Mouse (Mus musculus) embryo, embryonic 11 days (tissue): ENCODE data around the gene Trak1.
A peak's percentile ranks its signal among the peaks of the same experiment; 100 is the strongest.

Source experiments
- DNase-seq: peaks from one replicate; pipeline ENCODE4 v3.0.0-alpha.2; 2015

Trak1 gene

GRCm38 (mm10) chr9:121298065-121298398 lies 730 bp downstream of the Trak1 start:
- DNase-seq: no peak

DNA sequence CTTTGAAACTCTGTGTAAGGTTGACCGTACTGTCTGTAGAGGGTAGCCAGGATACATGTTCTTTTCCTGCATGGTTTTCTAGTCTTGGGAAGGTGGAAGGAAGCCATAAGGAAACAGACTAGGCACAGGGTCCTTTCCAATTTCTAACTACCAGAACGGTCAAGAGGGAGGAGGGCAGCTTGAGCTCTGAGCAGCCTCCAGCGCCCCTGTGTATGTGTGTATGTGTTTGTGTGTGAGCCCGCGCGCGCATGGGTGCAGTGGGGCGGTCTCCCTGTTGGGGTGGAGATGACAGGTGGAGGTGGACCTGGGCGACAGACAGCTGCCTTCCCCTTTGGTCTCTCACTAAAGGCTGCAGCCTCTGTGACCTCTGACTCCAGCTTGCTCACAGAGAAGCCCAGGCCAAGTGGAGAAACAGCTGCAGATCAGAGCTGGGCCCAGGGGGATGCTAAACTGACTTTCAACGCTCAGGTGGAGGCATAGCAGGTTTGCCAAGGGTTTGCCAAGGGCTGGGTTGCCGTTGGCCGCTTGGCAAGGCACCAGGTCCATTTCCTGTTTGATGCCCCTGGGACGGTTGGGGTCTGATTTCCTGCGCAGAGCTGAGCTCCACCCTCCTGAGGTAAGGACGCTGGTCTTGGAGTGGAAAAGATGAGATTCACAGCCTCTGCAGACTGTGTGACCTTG lies 1.2 kb downstream of the Trak1 start:
- no peak for DNase-seq

DNA sequence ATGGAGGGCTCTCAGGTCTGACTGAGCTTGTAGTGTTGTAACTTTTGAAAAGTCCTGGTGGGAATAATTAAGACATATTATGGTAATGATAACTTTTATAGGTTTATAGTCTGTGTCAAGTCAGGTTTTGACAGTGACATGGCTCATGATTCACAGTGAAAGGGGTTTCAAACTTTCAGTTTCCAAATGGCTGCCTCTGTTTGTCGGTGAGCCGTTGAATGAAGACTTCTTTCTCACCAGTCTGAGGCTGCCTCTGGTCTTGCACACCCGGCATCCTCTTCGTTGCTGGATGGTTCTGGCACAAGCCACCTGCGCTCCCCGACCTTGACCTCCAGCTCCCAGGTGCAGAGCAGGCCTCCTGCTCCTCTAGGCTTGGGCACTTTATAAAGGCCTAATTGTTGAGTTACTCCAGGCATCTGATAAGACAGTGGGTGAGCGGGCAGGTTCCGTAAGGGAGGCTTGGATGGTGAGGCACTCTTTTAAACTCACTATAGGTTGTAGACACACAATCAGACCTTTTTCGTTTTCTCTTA lies 2.0 kb downstream of the Trak1 start:
- no peak for DNase-seq

- peak; percentile 67 for DNase-seq
Observed at GRCm38 (mm10) chr9:121299976-121300570, 2.8 kb downstream of the Trak1 start.

DNA sequence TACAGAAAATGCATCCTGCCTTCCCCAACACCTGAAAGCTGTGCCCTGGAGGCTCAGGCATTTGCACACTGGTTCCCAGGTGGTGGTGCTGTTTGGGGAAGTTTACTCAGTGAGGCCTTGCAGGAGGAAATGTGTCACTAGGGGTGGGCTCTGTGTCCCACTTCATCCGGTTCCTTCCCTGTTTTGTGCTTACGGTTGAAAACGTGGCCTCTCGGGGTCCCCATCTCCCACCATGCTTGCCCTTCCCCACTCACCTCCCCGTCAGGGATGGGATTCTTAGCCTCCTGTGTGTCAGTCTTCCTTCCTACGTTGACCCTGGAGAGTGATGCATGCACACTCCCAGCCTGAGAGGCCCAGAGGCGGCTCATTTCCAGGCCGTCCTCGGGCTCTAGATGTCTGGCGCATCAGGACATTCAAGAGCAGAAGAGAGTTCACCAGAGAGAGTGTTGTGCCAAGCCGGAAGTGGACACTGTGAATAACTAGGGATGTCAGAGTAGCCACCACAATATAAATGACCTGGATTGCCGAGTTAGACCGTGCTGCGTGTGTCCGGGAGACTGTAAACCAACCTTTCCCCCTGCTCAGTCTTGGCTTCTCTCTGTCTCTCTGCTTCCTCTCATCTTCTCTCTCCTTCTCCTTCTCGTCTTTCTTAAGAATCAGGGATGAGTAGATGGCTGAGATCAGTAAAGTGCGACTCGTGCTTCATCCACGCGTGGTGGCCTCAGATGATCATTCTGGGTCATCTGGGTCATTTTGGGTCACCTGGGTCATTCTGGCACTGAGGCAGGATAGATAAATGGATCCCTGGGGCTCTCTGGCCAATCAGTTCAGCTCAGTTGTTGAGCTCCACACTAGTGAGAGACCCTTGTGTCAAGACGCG lies 4.0 kb downstream of the Trak1 start:
- no peak for DNase-seq

GRCm38 (mm10) chr9:121302543-121302942 lies 5.2 kb downstream of the Trak1 start:
- no peak for DNase-seq

DNA sequence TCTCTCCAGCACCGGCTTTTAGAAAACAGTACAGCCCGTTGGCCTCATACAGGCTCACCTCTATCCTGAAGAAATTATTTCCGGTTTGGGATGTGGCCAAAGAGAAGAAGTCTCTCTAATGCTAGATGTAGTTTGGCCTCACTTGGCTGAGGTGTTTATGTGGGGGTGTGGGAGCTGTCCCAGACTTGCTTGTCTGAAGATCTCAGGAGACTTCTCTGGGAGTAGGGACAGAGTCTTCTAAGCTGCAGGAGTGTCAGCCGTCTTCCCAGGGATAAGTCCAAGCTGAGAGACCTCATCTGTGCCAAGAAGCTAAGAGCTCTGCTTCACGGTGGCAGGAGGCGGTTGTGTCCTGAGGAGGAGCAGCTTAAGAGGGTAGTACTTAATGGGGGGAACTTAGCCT lies 5.8 kb downstream of the Trak1 start:
- DNase-seq: no peak

GRCm38 (mm10) chr9:121303748-121304147 lies 6.4 kb downstream of the Trak1 start:
- DNase-seq: peak; percentile 56

GRCm38 (mm10) chr9:121304520-121304919 lies 7.2 kb downstream of the Trak1 start:
- no peak for DNase-seq

GRCm38 (mm10) chr9:121305456-121305855 lies 8.2 kb downstream of the Trak1 start:
- no peak for DNase-seq

GRCm38 (mm10) chr9:121309287-121309686 lies 12.0 kb downstream of the Trak1 start:
- DNase-seq: no peak

DNA sequence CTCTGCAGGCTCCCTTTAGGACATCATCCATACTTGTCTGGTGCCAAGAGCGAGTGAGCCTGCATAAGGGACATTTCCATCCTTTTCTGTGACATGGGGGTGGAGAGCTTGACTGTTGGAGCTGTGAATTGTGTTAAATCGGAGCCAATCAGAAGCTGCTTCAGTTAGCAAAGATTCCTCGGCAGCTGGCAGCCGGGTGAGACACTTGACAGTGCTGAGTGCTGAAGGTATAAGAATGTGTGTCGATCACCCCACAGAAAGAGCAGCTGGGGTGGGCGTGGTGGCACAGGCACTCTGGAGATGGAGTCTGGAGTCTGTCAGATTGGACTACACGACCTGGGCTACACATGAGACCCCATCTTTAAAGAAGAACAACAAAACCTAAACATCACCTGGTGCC lies 13.2 kb downstream of the Trak1 start:
- DNase-seq: no peak

GRCm38 (mm10) chr9:121311846-121312236 lies 14.5 kb downstream of the Trak1 start:
- DNase-seq: no peak

DNA sequence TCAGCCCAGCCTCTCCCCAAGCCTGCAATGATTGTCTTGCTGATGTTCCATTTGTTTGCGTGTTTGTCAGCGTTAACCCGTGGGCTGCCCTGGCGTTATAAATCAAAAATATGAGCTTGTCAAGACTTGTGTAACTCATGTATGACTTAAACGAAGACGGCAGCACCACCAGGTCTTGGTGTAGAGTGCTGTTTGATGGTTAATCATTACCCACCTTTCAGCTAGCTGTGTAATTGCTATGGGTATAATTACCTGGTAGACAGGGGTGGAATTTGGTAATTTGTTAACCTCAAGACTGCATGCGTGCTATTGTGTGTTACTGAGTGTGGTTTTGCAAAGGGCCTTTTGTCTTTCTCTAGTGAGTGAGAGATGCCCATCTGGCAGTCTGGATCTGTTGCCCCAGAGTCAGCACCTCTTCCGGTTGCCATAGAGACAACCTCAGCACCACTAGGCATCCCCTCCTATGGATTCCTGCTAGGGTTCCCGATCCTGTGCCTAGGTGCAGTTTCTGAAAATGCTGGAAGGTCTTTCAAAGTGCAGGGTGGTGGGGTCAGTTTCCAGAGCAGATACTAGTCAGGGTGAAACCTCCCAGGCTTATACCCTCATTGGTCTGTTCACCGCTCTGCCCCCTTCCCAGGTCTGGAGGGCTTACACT lies 15.1 kb downstream of the Trak1 start:
- no peak for DNase-seq

DNA sequence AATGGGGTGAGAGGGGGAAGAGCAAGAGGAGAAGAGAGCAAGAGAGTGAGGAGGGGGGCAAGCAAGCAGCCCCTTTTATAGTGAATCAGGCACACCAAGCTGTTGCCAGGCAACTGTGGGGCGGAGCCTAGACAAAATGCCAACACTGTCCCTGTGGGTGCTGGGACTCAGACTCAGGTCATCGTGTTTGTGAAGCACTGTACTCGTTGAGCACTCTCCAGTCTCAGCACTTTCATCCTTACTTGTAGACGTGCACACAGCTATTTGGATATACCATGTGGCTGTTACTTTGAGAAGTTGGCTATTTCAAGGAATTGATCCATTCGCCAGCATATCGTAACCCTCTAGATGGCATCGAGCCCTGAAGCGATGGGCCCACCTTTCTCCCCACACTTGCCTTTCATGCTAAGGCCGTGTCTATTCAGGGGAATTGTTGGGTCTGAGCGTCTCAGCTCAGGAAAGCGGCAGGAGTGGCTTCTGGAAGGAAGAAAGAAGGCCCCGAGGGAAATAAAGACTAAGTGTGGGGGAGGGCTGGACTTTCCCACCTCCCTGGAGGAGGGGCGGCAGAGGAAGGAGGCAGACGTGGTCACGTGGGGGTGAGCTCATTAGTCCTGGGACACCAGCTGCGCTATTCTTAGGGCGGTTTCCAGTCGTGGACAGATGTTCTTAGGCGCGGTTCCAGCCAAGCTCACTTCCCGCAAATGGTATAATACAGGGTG lies 16.5 kb downstream of the Trak1 start:
- DNase-seq: peak; percentile 93

DNA sequence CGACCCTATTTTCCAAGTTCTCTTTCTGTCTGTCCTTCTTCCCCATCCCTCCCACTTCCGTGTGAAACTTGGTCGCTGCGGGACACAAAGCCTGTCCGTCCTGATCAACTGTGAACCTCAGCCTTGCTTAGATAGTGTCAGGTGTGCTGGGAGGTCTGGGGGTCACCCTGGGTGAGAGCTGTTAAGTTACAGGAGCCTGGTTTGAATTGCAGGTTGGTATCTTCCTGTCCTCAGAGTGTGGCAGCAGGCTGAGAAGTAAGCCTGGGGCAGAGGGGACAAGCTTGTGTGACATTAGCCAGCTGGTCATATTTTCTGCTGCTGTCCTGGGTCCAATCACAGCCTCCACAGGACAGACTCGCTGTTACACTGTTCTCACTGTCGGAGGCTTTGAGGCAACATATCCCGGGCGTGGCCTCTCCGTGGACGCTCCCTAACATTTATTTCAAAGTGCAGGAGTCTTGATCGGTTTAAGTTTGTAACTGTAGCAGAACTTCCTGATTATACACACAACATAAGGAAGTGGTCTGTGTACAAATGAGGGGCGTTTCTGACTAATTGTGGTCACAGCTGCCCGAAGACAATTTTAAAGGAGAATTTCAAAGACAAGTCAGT lies 17.3 kb downstream of the Trak1 start:
- no peak for DNase-seq

DNA sequence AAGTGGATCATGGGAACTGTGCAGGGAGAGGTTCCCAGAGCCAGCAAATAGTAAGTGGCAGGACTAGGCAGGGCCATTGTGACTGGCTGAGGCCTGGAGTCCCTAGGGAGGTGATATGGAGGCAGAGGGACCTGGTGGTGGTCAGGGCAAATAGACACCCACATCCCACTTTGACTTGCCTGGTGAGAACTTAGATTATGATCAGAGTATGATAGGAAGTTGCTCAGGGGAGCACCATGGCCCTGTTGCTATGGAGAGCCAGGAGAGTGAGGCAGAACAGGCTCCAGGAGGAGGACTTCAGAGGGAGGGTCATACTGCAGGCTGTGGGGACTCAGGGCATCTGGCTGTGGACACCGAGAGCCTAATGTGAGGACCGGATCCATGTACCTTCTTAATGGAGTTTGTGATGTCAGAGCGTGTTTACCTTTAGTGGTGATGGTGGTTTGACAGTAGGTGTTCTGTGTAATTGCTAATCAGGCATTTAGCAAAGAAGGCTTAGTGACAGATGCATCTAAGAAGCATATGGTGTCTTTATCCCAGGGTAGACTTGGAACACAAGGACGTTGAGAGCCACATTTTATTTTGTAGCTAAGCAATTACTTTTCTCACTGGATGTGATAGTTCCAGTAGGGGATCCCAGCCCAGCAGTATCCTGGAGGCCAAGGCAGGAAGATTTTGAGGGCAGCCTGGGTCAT lies 18.7 kb downstream of the Trak1 start:
- DNase-seq: no peak

- DNase-seq: no peak
Observed at GRCm38 (mm10) chr9:121316621-121317405, 19.5 kb downstream of the Trak1 start.

DNA sequence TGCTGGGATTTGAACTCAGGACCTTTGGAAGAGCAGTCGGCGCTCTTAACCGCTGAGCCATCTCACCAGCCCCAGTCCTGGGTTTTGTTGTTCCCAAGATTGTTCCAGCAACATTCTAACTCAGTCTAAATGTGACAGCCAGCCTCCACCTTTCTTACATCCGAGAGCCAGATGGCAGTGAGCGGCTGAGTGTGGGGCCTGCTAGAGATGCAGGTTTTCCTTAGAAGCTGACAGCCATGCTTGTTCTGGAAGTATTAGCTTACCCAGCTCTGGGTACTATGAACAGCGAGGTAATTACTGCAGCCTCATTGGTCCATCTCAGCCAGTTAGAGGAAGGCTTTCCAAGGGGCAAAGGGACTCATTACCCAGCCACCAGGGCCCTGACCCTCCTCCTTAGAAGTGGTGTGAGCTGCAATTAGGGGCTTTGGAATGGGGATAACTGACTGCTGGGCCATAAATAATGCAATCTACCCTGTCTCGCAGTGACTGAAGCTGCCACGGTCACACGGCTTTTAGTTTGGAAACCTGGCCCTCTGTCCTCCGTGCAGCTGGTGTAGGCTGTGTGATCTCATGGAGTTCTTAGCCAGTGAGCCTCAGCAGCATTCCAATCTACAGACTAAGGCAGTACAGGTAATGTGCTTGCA lies 22.1 kb downstream of the Trak1 start:
- peak; percentile 64 for DNase-seq

- no peak for DNase-seq
Observed at GRCm38 (mm10) chr9:121320433-121320832, 23.1 kb downstream of the Trak1 start.
